In genomic region chr11:65148441-65148840, GRCm38 (mm10) we compare ENCODE assay signal across 30 mouse cellular contexts. TPM values are rescaled to one million over a fixed set of nuclear protein-coding genes. Genes with fewer than 3 reads are reported as not detected.
"Had no signal": no experiment of that assay in that cellular context is flagged by ENCODE, and none has a peak within 500 bp of the region (broad histone marks: within the 10 kb centered on the region; RNA-seq: fewer than 3 reads in every experiment).

No protein-coding gene starts in this region.

- H3K4me2 ChIP-seq: hindbrain, embryonic 12.5 days; hindbrain, embryonic 14.5 days; intestine, embryonic 15.5 days; limb, embryonic 12.5 days; liver, embryonic 11.5 days; liver, embryonic 13.5 days; liver, embryonic 15.5 days had no signal

- H3K4me3 ChIP-seq: gastrocnemius, adult 2 months; hindbrain, embryonic 10.5 days; hindbrain, embryonic 12.5 days; intestine, embryonic 15.5 days; layer of hippocampus, adult 2 months; left cerebral cortex, adult 2 months; limb, embryonic 10.5 days; limb, embryonic 12.5 days; liver, embryonic 13.5 days; liver, embryonic 15.5 days had no signal

- ATAC-seq: hindbrain, embryonic 16.5 days; inflammation-experienced regulatory T-cells, adult 6 months; intestine, embryonic 15.5 days; intestine, postnatal 0 days; liver, postnatal 0 days had no signal

- H3K36me3 ChIP-seq: hindbrain, embryonic 10.5 days; hindbrain, embryonic 12.5 days; intestine, embryonic 15.5 days; limb, embryonic 10.5 days; limb, embryonic 12.5 days; liver, embryonic 13.5 days; liver, embryonic 15.5 days had no signal

- H3K4me1 ChIP-seq: hindbrain, embryonic 10.5 days; hindbrain, embryonic 12.5 days; intestine, embryonic 15.5 days; limb, embryonic 10.5 days; liver, embryonic 13.5 days; liver, embryonic 15.5 days had no signal

- H3K27me3 ChIP-seq: hindbrain, embryonic 12.5 days; intestine, embryonic 15.5 days; limb, embryonic 12.5 days; liver, embryonic 13.5 days; liver, embryonic 15.5 days had no signal

- H3K27ac ChIP-seq: gastrocnemius, adult 2 months; hindbrain, embryonic 10.5 days; hindbrain, embryonic 12.5 days; hindbrain, embryonic 14.5 days; intestine, embryonic 15.5 days; layer of hippocampus, adult 2 months; left cerebral cortex, adult 2 months; limb, embryonic 10.5 days; limb, embryonic 12.5 days; liver, embryonic 13.5 days; liver, embryonic 15.5 days had no signal

- H3K9me3 ChIP-seq: hindbrain, embryonic 10.5 days; hindbrain, embryonic 12.5 days; intestine, embryonic 15.5 days; limb, embryonic 10.5 days; limb, embryonic 12.5 days; liver, embryonic 13.5 days; liver, embryonic 15.5 days had no signal

- H3K9ac ChIP-seq: hindbrain, embryonic 12.5 days; hindbrain, embryonic 14.5 days; intestine, embryonic 15.5 days; limb, embryonic 12.5 days; liver, embryonic 13.5 days; liver, embryonic 15.5 days; liver, postnatal 0 days had no signal

- DNase-seq: gastrocnemius, adult 2 months; gastrocnemius, postnatal 10 days; gastrocnemius, postnatal 25 days; heart, postnatal 10 days; kidney, adult 18-20 months; kidney, adult 8-10 months; kidney, postnatal 10 days; kidney, postnatal 25 days; kidney, postnatal 4 days; liver; liver, embryonic 13.5 days; liver, postnatal 0 days had no signal

RNA-seq across cellular contexts. Expression of gene 1700086D15Rik, which starts 11.2 kb away (rescaled TPM):
- total RNA-seq: gastrocnemius, postnatal 25 days; granulocyte monocyte progenitor cell, adult 5-6 weeks had no signal
- polyA plus RNA-seq: heart, embryonic 14.5 days; heart, embryonic 16.5 days; hindbrain, embryonic 10.5 days; hindbrain, embryonic 12.5 days; inflammation-experienced regulatory T-cells, adult 6 months; intestine, embryonic 15.5 days; intestine, postnatal 0 days; kidney, embryonic 14.5 days; kidney, embryonic 16.5 days; limb, embryonic 10.5 days; limb, embryonic 12.5 days; liver, embryonic 11.5 days; liver, embryonic 13.5 days; liver, embryonic 15.5 days; liver, postnatal 0 days had no signal

RNA-seq across cellular contexts. Expression of gene Arhgap44, which starts 14.3 kb away (rescaled TPM):
- total RNA-seq: granulocyte monocyte progenitor cell, adult 5-6 weeks had no signal
